Mouse (Mus musculus): ENCODE data around the gene Muc20. TPM values are rescaled to one million over a fixed set of nuclear protein-coding genes. Genes with fewer than 3 reads are reported as not detected.

The Muc20 gene
- not detected in 2 replicates for polyA plus RNA-seq (2011; ENCODE audit: insufficient read depth, insufficient read length, low replicate concordance, missing spikeins)

- TF ChIP-seq CTCF (IDR thresholded peaks at IDR 0.05; ENCODE audit: control insufficient read depth, insufficient read depth, low read length): no peak
- no peak for TF ChIP-seq POLR2A (IDR thresholded peaks at IDR 0.05; ENCODE audit: borderline replicate concordance, control insufficient read depth, low read depth, low read length)
- Histone ChIP-seq H3K4me3 (replicated peaks; ENCODE audit: control insufficient read depth, low read depth, low read length) (no peak within 1 kb of the TSS), H3K4me1 (ENCODE audit: control insufficient read depth, insufficient read depth, low read length) (no peaks in the 10 kb centered on the region; the same call in 1 of the 2 replicates), H3K27ac (ENCODE audit: control insufficient read depth, insufficient read depth, low read depth, low read length, poor library complexity) (no peak within 1 kb of the TSS; the same call in 1 of the 2 replicates)
- WGBS: 60% methylated on average over 3 of the region's 3 CpGs
These were observed at the start of gene Muc20 for GRCm38 (mm10) chr16:32797426-32797689. Gene Muc20 (minus strand): TSS chr16:32797435.

GRCm38 (mm10) chr16:32831501-32831900 is 34.3 kb upstream of the Muc20 start:
- no peak overlapping the region for H3K4me3 ChIP-seq (replicated peaks; ENCODE audit: control insufficient read depth, low read depth, low read length)
- 88% methylated on average over 4 of the region's 4 CpGs for WGBS
- no peaks in the 10 kb centered on the region for H3K4me1 ChIP-seq (ENCODE audit: control insufficient read depth, insufficient read depth, low read length)
- no peak for TF ChIP-seq POLR2A (IDR thresholded peaks at IDR 0.05; ENCODE audit: borderline replicate concordance, control insufficient read depth, low read depth, low read length)
- no peak for TF ChIP-seq CTCF (IDR thresholded peaks at IDR 0.05; ENCODE audit: control insufficient read depth, insufficient read depth, low read length)
- no peak overlapping the region for H3K27ac ChIP-seq (ENCODE audit: control insufficient read depth, insufficient read depth, low read depth, low read length, poor library complexity)

GRCm38 (mm10) chr16:32829104-32829503 is 31.9 kb upstream of the Muc20 start:
- no peak for TF ChIP-seq CTCF (IDR thresholded peaks at IDR 0.05; ENCODE audit: control insufficient read depth, insufficient read depth, low read length)
- TF ChIP-seq POLR2A (IDR thresholded peaks at IDR 0.05; ENCODE audit: borderline replicate concordance, control insufficient read depth, low read depth, low read length): no peak
- WGBS: 87% methylated on average over 11 of the region's 11 CpGs
- Histone ChIP-seq H3K4me3 (replicated peaks; ENCODE audit: control insufficient read depth, low read depth, low read length) (no peak overlapping the region), H3K27ac (ENCODE audit: control insufficient read depth, insufficient read depth, low read depth, low read length, poor library complexity) (no peak overlapping the region), H3K4me1 (ENCODE audit: control insufficient read depth, insufficient read depth, low read length) (no peaks in the 10 kb centered on the region)

DNA sequence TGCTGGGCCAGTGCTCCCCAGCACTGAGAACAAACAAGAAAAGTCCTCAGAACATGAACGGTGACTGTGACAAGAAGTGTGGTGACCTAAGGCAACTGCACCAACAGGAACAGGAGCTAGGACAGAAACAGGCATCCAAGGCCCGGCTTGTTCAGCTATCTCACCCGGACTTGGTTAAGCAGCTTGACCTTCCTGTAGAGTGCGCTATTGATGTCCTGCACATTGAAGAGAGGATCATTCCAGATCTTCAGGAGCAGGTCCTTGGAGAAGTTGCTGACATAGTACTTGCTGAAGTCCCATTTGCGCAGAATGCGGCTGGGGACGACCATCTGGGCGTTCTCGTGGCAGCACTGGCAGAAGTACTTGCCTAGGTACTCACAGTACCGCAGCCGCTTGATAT is 29.3 kb upstream of the Muc20 start:
- 93% methylated on average over 11 of the region's 11 CpGs for WGBS
- Histone ChIP-seq H3K4me1 (ENCODE audit: control insufficient read depth, insufficient read depth, low read length) (peaks cover 3% of the 10 kb centered on the region), H3K27ac (ENCODE audit: control insufficient read depth, insufficient read depth, low read depth, low read length, poor library complexity) (no peak overlapping the region), H3K4me3 (replicated peaks; ENCODE audit: control insufficient read depth, low read depth, low read length) (no peak overlapping the region)
- no peak for TF ChIP-seq CTCF (IDR thresholded peaks at IDR 0.05; ENCODE audit: control insufficient read depth, insufficient read depth, low read length)
- TF ChIP-seq POLR2A (IDR thresholded peaks at IDR 0.05; ENCODE audit: borderline replicate concordance, control insufficient read depth, low read depth, low read length): no peak

- Histone ChIP-seq H3K27ac (ENCODE audit: control insufficient read depth, insufficient read depth, low read depth, low read length, poor library complexity) (no peak overlapping the region), H3K4me1 (ENCODE audit: control insufficient read depth, insufficient read depth, low read length) (peaks cover 3% of the 10 kb centered on the region), H3K4me3 (replicated peaks; ENCODE audit: control insufficient read depth, low read depth, low read length) (no peak overlapping the region)
- TF ChIP-seq POLR2A (IDR thresholded peaks at IDR 0.05; ENCODE audit: borderline replicate concordance, control insufficient read depth, low read depth, low read length) (no peak), CTCF (IDR thresholded peaks at IDR 0.05; ENCODE audit: control insufficient read depth, insufficient read depth, low read length) (no peak)
- 82% methylated on average over 12 of the region's 12 CpGs for WGBS
These were observed 28.1 kb upstream of the Muc20 start for GRCm38 (mm10) chr16:32825380-32825779.

- no peak for TF ChIP-seq CTCF (IDR thresholded peaks at IDR 0.05; ENCODE audit: control insufficient read depth, insufficient read depth, low read length)
- TF ChIP-seq POLR2A (IDR thresholded peaks at IDR 0.05; ENCODE audit: borderline replicate concordance, control insufficient read depth, low read depth, low read length): no peak
- Histone ChIP-seq H3K4me1 (ENCODE audit: control insufficient read depth, insufficient read depth, low read length) (peaks cover 3% of the 10 kb centered on the region), H3K4me3 (replicated peaks; ENCODE audit: control insufficient read depth, low read depth, low read length) (no peak overlapping the region), H3K27ac (ENCODE audit: control insufficient read depth, insufficient read depth, low read depth, low read length, poor library complexity) (no peak overlapping the region)
- 88% methylated on average over 13 of the region's 13 CpGs for WGBS
These were observed 26.8 kb upstream of the Muc20 start for GRCm38 (mm10) chr16:32824061-32824460.

- peaks cover 3% of the 10 kb centered on the region for H3K4me1 ChIP-seq (ENCODE audit: control insufficient read depth, insufficient read depth, low read length)
- no peak for TF ChIP-seq POLR2A (IDR thresholded peaks at IDR 0.05; ENCODE audit: borderline replicate concordance, control insufficient read depth, low read depth, low read length)
- no peak overlapping the region for H3K27ac ChIP-seq (ENCODE audit: control insufficient read depth, insufficient read depth, low read depth, low read length, poor library complexity)
- 86% methylated on average over 8 of the region's 8 CpGs for WGBS
- H3K4me3 ChIP-seq (replicated peaks; ENCODE audit: control insufficient read depth, low read depth, low read length): no peak overlapping the region
These were observed 26.3 kb upstream of the Muc20 start for GRCm38 (mm10) chr16:32823487-32823886.

GRCm38 (mm10) chr16:32822881-32823280 is 25.6 kb upstream of the Muc20 start:
- TF ChIP-seq CTCF (IDR thresholded peaks at IDR 0.05; ENCODE audit: control insufficient read depth, insufficient read depth, low read length): no peak
- no peak for TF ChIP-seq POLR2A (IDR thresholded peaks at IDR 0.05; ENCODE audit: borderline replicate concordance, control insufficient read depth, low read depth, low read length)
- H3K27ac ChIP-seq (ENCODE audit: control insufficient read depth, insufficient read depth, low read depth, low read length, poor library complexity): no peak overlapping the region
- no peak overlapping the region for H3K4me3 ChIP-seq (replicated peaks; ENCODE audit: control insufficient read depth, low read depth, low read length)
- H3K4me1 ChIP-seq (ENCODE audit: control insufficient read depth, insufficient read depth, low read length): peaks cover 3% of the 10 kb centered on the region
- 58% methylated on average over 5 of the region's 5 CpGs for WGBS

- Histone ChIP-seq H3K4me3 (replicated peaks; ENCODE audit: control insufficient read depth, low read depth, low read length) (no peak overlapping the region), H3K27ac (ENCODE audit: control insufficient read depth, insufficient read depth, low read depth, low read length, poor library complexity) (no peak overlapping the region), H3K4me1 (ENCODE audit: control insufficient read depth, insufficient read depth, low read length) (peaks cover 3% of the 10 kb centered on the region)
- 42% methylated on average over 6 of the region's 6 CpGs for WGBS
- TF ChIP-seq POLR2A (IDR thresholded peaks at IDR 0.05; ENCODE audit: borderline replicate concordance, control insufficient read depth, low read depth, low read length) (no peak), CTCF (IDR thresholded peaks at IDR 0.05; ENCODE audit: control insufficient read depth, insufficient read depth, low read length) (no peak)
These were observed 25.2 kb upstream of the Muc20 start for GRCm38 (mm10) chr16:32822450-32822827.

Measured in bone marrow, adult 2 months (tissue).